Mouse (Mus musculus): Measurements from ENCODE around the gene Sh3rf3. TPM values are rescaled to one million over a fixed set of nuclear protein-coding genes. Genes with fewer than 3 reads are reported as not detected.

Gene Sh3rf3
- polyA plus RNA-seq, 2 experiments, result not detected

- TF ChIP-seq CTCF (IDR thresholded peaks at IDR 0.05; ENCODE audit: low read depth) (no peak), EP300 (IDR thresholded peaks at IDR 0.05; ENCODE audit: low read depth) (no peak)
These were observed 95.3 kb downstream of the Sh3rf3 start for GRCm38 (mm10) chr10:58908451-58908850.

GRCm38 (mm10) chr10:58915301-58916245, 102.4 kb downstream of the Sh3rf3 start:
- Histone ChIP-seq H3K36me3 (replicated peaks; ENCODE audit: control insufficient read depth, insufficient read depth, low read depth) (no peaks in the 10 kb centered on the region), H3K4me2 (ENCODE audit: low read depth) (no peak overlapping the region), H3K9me3 (ENCODE audit: control insufficient read depth, low read length) (no peaks in the 10 kb centered on the region), H3K27me3 (ENCODE audit: control insufficient read depth, insufficient read depth, low read length) (no peaks in the 10 kb centered on the region), H3K9ac (replicated peaks) (no peak overlapping the region), H3K4me1 (replicated peaks; ENCODE audit: control insufficient read depth in 2 of 2, insufficient read depth in 2 of 2, low read length in 1 of 2) (no peaks in the 10 kb centered on the region), H3K27ac (no peak overlapping the region), H3K4me3 (ENCODE audit: insufficient read depth in 1 of 2, low read depth in 2 of 2, low read length in 2 of 2) (no peak overlapping the region)
- WGBS (ENCODE audit: insufficient replicate concordance), result 62% methylated on average over 8 of the region's 8 CpGs
- no peak for ATAC-seq (ENCODE audit: insufficient read depth)
- TF ChIP-seq EP300 (IDR thresholded peaks at IDR 0.05; ENCODE audit: low read depth) (no peak), CTCF (IDR thresholded peaks at IDR 0.05; ENCODE audit: low read depth) (no peak)
- DNase-seq (ENCODE audit: low read depth in 3 of 3, low spot score in 3 of 3), result no peak

More at GRCm38 (mm10) chr10:58908451-58908850, 95.3 kb downstream of the Sh3rf3 start:
- Histone ChIP-seq H3K27me3 (ENCODE audit: control insufficient read depth, insufficient read depth, low read length) (no peaks in the 10 kb centered on the region), H3K4me2 (ENCODE audit: low read depth) (no peak overlapping the region), H3K9me3 (ENCODE audit: control insufficient read depth, low read length) (no peaks in the 10 kb centered on the region), H3K4me1 (replicated peaks; ENCODE audit: control insufficient read depth in 2 of 2, insufficient read depth in 2 of 2, low read length in 1 of 2) (no peaks in the 10 kb centered on the region), H3K36me3 (replicated peaks; ENCODE audit: control insufficient read depth, insufficient read depth, low read depth) (no peaks in the 10 kb centered on the region), H3K27ac (no peak overlapping the region), H3K4me3 (ENCODE audit: insufficient read depth in 1 of 2, low read depth in 2 of 2, low read length in 2 of 2) (no peak overlapping the region), H3K9ac (replicated peaks) (no peak overlapping the region)
- 64% methylated on average over 8 of the region's 8 CpGs for WGBS (ENCODE audit: insufficient replicate concordance)
- ATAC-seq (ENCODE audit: insufficient read depth) (no peak), DNase-seq (ENCODE audit: low read depth in 3 of 3, low spot score in 3 of 3) (no peak)

GRCm38 (mm10) chr10:58921643-58922188, 108.6 kb downstream of the Sh3rf3 start:
- no peak overlapping the region for H3K4me2 ChIP-seq (ENCODE audit: low read depth)
- H3K27me3 ChIP-seq (ENCODE audit: control insufficient read depth, insufficient read depth, low read length), result no peaks in the 10 kb centered on the region
- H3K36me3 ChIP-seq (replicated peaks; ENCODE audit: control insufficient read depth, insufficient read depth, low read depth), result no peaks in the 10 kb centered on the region
- H3K9ac ChIP-seq (replicated peaks), result no peak overlapping the region
- 60% methylated on average over 8 of the region's 8 CpGs for WGBS (ENCODE audit: insufficient replicate concordance)
- H3K4me3 ChIP-seq (ENCODE audit: insufficient read depth in 1 of 2, low read depth in 2 of 2, low read length in 2 of 2), result no peak overlapping the region
- DNase-seq (ENCODE audit: low read depth in 3 of 3, low spot score in 3 of 3), result no peak
- no peak for ATAC-seq (ENCODE audit: insufficient read depth)
- TF ChIP-seq EP300 (IDR thresholded peaks at IDR 0.05; ENCODE audit: low read depth), result no peak
- no peak for TF ChIP-seq CTCF (IDR thresholded peaks at IDR 0.05; ENCODE audit: low read depth)
- H3K27ac ChIP-seq, result no peak overlapping the region
- no peaks in the 10 kb centered on the region for H3K9me3 ChIP-seq (ENCODE audit: control insufficient read depth, low read length)
- H3K4me1 ChIP-seq (replicated peaks; ENCODE audit: control insufficient read depth in 2 of 2, insufficient read depth in 2 of 2, low read length in 1 of 2), result no peaks in the 10 kb centered on the region

- H3K9ac ChIP-seq (replicated peaks), result no peak overlapping the region
- H3K27ac ChIP-seq, result no peak overlapping the region
- TF ChIP-seq EP300 (IDR thresholded peaks at IDR 0.05; ENCODE audit: low read depth), result no peak
- no peak for TF ChIP-seq CTCF (IDR thresholded peaks at IDR 0.05; ENCODE audit: low read depth)
- no peaks in the 10 kb centered on the region for H3K9me3 ChIP-seq (ENCODE audit: control insufficient read depth, low read length)
- 64% methylated on average over 6 of the region's 6 CpGs for WGBS (ENCODE audit: insufficient replicate concordance)
- no peak overlapping the region for H3K4me3 ChIP-seq (ENCODE audit: insufficient read depth in 1 of 2, low read depth in 2 of 2, low read length in 2 of 2)
- H3K4me2 ChIP-seq (ENCODE audit: low read depth), result no peak overlapping the region
- no peak for ATAC-seq (ENCODE audit: insufficient read depth)
- H3K27me3 ChIP-seq (ENCODE audit: control insufficient read depth, insufficient read depth, low read length), result no peaks in the 10 kb centered on the region
- no peaks in the 10 kb centered on the region for H3K4me1 ChIP-seq (replicated peaks; ENCODE audit: control insufficient read depth in 2 of 2, insufficient read depth in 2 of 2, low read length in 1 of 2)
- DNase-seq (ENCODE audit: low read depth in 3 of 3, low spot score in 3 of 3), result no peak
- no peaks in the 10 kb centered on the region for H3K36me3 ChIP-seq (replicated peaks; ENCODE audit: control insufficient read depth, insufficient read depth, low read depth)
These were observed 109.2 kb downstream of the Sh3rf3 start for GRCm38 (mm10) chr10:58922216-58922829.

- ATAC-seq (ENCODE audit: insufficient read depth) (no peak), DNase-seq (ENCODE audit: low read depth in 3 of 3, low spot score in 3 of 3) (no peak)
- no peaks in the 10 kb centered on the region for H3K9me3 ChIP-seq (ENCODE audit: control insufficient read depth, low read length)
- H3K9ac ChIP-seq (replicated peaks), result no peak overlapping the region
- no peak overlapping the region for H3K27ac ChIP-seq
- no peaks in the 10 kb centered on the region for H3K36me3 ChIP-seq (replicated peaks; ENCODE audit: control insufficient read depth, insufficient read depth, low read depth)
- no peaks in the 10 kb centered on the region for H3K4me1 ChIP-seq (replicated peaks; ENCODE audit: control insufficient read depth in 2 of 2, insufficient read depth in 2 of 2, low read length in 1 of 2)
- H3K4me2 ChIP-seq (ENCODE audit: low read depth), result no peak overlapping the region
- H3K27me3 ChIP-seq (ENCODE audit: control insufficient read depth, insufficient read depth, low read length), result no peaks in the 10 kb centered on the region
- TF ChIP-seq CTCF (IDR thresholded peaks at IDR 0.05; ENCODE audit: low read depth) (no peak), EP300 (IDR thresholded peaks at IDR 0.05; ENCODE audit: low read depth) (no peak)
- H3K4me3 ChIP-seq (ENCODE audit: insufficient read depth in 1 of 2, low read depth in 2 of 2, low read length in 2 of 2), result no peak overlapping the region
- 34% methylated on average over 2 of the region's 2 CpGs for WGBS (ENCODE audit: insufficient replicate concordance)
These were observed 109.8 kb downstream of the Sh3rf3 start for GRCm38 (mm10) chr10:58922993-58923392.

Data from liver, embryonic 14.5 days (tissue).